Mouse (Mus musculus) cerebellum, adult 9-10 months (tissue): ENCODE data around the gene Fam198a.

ENCODE experiments used
- DNase-seq: peaks from one replicate; pipeline ENCODE4 v3.0.0; 2022

Gene Fam198a

DNA sequence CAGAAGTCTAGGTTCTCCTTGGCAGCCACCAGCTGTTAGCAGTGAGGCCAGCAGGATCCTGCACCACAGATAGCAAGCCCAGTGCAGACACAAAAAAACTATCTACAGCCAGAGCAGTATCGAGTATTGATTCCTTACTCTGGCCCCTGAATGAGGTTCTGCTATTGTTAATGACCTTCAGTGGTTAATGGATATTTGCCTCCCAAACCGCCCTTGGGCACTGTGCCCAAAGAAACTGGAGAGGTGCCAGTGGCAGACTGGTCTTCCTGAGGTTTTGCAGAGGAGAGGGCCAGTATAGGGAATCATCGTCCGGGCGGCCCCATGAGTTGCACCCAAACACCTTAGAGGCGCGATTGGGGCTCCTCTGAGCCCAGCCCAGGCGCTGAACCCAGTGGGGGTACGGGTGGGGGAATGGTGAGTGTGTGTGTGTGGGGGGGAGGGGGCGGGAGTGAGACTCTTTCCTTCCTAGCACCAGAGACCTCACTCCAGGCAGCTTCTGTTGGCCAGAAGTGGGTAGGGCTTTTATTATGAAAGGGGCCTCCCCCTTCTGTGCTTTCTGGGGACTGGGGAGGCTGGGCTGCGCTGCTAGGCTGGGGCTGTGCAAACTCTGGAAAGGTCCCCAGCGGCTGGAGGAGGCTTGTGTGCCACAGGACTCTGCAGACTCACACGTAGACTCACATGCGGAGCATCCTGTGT, at the start of gene Fam198a:
TSS of gene Fam198a (plus strand) at position 571 of the 696 bp plus-strand sequence.
- DNase-seq: peak; percentile 54

- DNase-seq: no peak
Measured at GRCm38 (mm10) chr9:121901710-121902700, 48.8 kb upstream of the Fam198a start.

GRCm38 (mm10) chr9:121903476-121904305, 47.1 kb upstream of the Fam198a start:
- DNase-seq: peak; percentile 28

DNA sequence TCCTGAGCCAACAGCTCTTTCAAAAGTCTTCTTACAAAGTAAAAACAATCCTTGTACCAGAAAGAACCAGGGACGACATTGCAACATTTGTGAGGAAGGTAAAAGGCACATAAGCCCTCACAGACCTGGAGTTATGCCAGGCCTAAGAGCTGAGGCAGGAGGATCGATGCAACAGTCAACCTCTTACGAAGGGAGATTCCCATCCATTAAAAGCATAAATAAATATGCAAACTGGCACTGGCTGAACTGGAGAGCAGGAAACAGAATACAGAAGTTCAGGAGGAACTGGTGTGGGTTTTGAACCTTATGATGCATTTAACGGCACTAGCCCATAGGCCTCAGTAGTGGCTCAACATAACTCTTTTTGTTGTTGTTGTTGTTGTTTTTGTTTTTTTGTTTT, 46.5 kb upstream of the Fam198a start:
- no peak for DNase-seq

DNA sequence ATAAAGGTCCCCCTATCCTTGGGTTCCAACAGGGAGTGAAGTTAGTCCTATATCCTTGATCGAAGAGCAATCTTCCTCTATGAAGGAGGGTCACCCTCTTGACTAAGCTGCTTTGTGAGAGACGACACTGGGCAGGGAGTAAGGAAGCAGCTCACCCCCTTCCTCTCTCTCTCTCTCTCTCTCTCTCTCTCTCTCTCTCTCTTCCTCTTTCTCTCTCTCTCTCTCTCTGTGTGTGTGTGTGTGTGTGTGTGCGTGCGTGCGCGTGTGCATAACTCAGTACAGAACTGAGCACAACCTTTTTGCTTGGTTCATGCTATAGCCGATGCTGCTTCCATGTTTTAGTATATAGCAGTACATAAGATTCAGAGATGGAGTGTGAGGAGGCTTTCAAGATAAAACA, 45.8 kb upstream of the Fam198a start:
- no peak for DNase-seq

DNA sequence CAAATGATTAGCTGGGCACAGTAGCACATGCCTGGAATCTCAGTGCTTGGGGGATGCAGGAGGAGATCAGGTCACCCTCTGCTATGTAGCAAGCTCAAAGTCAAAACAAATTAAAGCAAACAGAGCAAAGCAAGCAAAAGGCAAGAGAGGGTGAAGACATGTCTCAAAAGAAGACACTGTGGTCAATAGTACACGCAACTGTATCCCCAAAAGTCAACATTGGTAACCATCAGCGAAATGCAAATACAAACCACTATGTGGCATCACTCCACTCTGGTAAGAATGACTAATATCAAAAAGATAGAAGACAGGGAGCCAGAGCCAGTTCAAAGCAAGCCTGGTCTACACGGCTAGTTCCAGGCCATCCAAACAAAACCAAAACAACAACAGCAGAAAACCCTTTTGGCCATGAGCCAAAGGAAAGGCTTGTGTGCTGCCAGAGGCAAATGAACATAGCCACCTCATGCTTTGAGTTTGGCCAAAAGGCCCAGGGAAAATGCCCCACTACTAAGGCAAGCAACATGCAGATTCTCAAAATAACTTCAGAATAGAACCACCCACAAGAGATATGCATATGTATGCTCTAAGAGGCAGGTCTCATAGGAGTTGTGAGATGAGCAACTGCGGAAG, 45.1 kb upstream of the Fam198a start:
- no peak for DNase-seq

- DNase-seq: no peak
Measured at GRCm38 (mm10) chr9:121906456-121906855, 44.3 kb upstream of the Fam198a start.

- DNase-seq: no peak
Measured at GRCm38 (mm10) chr9:121907356-121908070, 43.3 kb upstream of the Fam198a start.

DNA sequence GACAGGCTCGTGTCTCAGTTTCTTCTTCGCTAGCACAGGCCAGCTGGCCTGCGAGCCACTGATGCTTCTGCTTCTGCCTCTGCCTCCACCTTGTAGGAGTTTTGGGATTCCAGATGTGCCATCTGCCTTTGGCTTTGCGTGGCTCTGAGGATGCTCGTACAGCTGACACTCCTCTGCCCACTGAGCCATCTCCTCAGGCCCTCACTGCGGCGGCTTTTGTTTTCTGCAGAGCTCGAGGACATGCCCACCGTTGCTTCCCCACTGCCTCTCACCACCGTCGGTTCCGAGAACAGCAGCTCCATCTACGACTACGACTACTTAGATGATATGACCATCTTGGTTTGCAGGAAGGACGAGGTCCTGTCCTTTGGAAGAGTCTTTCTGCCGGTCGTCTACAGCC, 42.5 kb upstream of the Fam198a start:
- no peak for DNase-seq

DNA sequence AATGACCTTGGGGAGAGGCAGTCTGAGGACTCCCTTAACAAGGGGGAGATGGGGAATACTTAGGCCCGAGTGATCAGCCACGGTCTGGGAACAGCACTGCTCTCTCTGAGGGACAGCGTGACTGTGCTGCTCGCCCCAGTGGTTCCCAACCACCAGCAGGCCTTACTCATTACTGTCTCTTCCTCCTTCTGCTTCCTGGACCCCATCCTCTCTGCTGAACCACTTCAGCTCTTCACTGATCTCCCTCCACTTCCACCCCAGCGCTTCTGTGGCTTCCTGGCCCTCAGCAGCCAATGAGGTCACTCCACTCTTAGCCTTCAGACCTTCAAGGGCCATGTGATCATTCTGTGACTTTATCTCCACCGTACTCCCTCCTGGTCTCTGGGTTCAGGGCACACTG, 41.2 kb upstream of the Fam198a start:
- no peak for DNase-seq

DNA sequence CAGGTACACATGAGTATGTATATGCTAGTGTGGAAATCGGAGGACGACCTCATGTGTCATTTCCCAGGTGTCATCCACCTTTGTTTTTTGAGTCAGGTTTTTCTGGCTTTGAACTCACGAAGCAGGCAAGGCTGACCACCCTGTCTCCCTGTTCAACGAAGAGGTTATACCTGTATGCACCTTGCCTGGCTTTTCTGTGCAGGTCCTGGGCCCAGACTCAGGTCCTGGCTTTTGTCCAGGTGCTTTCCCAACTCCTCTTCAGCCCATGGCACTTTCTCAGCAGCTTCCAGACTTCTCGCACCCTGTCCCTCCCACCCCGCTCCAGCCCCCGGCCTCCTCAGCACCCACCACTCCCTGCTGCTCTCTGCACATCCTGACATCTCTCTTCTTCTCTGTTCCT, 39.6 kb upstream of the Fam198a start:
- no peak for DNase-seq

DNA sequence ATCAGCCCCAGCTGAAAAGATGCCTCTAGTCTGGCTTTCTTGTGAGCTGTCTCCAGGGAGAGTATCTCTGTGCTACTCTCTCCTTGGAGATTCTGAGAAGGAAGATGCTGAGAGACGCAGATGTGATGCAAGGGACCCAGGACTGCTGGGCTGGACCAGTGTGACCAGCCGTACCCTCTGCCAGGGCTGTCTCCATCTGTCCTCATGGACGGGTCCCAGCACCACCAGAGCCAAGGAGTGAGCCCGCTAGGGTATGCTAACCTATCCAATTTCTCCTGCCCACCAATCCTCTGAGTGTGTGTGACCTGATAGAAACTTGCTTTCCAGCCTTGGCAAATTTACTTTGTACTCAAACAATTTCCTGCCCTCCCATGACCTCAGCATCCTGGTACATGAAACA, 38.0 kb upstream of the Fam198a start:
- DNase-seq: no peak

GRCm38 (mm10) chr9:121914226-121914757, 36.5 kb upstream of the Fam198a start:
- DNase-seq: no peak

DNA sequence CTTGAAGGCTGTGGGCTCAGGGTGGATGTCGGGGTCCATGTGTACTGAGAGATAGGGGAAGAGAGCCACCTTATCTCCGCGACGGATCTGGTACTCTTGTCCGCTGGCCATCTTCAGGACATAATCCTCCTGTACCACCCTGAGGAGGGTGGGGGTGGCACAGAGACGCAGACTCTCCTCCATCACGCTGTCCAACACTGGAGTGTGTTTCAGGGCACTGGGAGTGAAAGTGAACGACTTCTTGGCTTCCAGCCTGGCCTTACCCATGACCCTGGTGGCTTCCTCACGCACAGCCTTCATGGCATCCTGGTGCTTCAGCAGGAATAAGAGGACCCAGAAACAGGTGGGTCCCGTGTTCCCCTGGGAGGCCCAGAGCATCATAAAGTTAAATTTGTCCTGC, 35.7 kb upstream of the Fam198a start:
- no peak for DNase-seq

GRCm38 (mm10) chr9:121916102-121916501, 34.7 kb upstream of the Fam198a start, which contains the start of gene Cyp8b1:
Cyp8b1 (minus strand) TSS chr9:121916305.
- no peak for DNase-seq

GRCm38 (mm10) chr9:121919027-121919501, 31.7 kb upstream of the Fam198a start:
- DNase-seq: no peak

DNA sequence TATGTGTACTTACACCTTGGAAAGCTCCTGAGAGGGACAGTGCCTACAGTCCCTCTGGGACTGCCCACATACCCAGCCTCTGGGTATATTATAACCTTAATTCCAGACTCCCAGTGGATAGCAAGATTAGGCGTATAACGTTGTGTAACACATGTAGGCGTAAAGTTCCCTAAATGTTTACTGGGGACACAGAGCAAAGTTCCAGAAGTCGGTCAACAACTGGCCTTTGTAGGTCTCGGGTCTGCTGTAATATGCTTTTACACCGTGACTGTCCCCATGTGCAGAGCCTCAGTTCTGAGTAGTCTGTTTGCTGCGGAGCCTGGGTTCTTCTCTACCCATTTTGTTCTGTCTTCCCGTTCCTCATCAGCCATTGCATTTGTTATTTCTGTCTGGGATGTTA, 27.3 kb upstream of the Fam198a start:
- no peak for DNase-seq

DNA sequence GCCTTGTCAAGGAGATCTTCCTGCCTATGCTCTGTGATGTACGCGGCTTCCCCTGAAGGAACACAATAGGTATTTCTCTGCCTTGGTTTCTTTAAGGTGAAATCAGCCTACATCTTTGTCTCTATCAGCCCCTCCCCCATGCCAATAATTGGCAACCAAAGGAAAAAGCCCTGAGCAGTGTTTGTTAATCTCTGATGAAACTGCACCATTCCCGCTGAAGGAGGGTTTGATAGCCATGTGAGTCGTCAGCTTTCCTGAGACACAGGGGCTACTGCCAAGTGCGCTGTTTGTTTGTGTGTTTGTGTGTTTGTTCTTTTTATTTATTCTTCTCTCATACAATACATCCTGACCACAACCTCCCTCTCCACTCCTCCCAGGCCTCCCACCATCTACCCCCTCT, 26.9 kb upstream of the Fam198a start:
- no peak for DNase-seq

DNA sequence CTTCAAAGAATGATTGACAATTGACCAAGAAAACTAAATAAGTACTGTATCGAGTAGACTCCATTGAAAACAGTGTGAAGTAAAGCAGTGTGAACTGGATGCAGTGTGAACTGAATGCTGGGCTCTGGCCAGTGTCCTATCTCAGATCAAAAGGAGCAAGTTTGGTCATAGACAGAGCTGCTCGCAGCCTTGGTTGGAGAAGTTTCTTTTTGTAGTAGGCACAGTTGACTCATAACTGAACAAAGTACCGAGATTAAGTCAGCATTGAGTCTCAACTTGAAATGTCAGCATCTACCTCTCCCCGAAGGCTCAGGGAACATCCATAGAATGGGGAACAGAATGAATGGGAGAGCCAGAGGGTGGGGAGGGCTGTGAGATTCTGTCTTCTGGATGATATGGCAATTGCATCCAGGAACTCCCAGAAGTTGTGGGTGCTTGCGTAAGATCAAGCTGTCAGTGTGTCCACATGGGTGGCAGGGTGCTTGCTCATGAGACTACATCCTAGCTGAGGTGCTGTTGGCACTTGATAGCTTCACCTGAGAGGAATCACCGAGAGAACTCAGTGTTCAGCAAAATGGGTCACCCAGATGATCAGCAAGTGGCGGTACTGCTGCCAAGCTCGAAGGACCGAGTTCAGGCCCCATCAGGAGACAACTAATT, 25.8 kb upstream of the Fam198a start:
- DNase-seq: no peak

GRCm38 (mm10) chr9:121925959-121926358, 24.8 kb upstream of the Fam198a start:
- no peak for DNase-seq
